Mouse (Mus musculus) heart, embryonic 16.5 days (tissue): ENCODE measurements around the gene Lexm. TPM values are rescaled to one million over a fixed set of nuclear protein-coding genes. Genes with fewer than 3 reads are reported as not detected.
A peak's percentile ranks its signal among the peaks of the same experiment; 100 is the strongest.

Source experiments
- ATAC-seq: fragments of 200-750 bp; cut with Nextera tagmentation; replicated peaks from 2 replicates; pipeline ENCODE4 v1.8.0; 2017; ENCODE audit warnings: moderate number of reproducible peaks; ENCODE audit not compliant: insufficient read depth, low FRiP score; ENCODE audit errors: extremely low read depth
- H3K27ac ChIP-seq: fragments of 300-500 bp; sonication (generic); 2 replicates; pipeline ENCODE4 v1.5.1; 2014; ENCODE audit warnings: mild to moderate bottlenecking, low read length, control low read depth, moderate library complexity
- H3K27me3 ChIP-seq: fragments of 300-500 bp; sonication (generic); 2 replicates; pipeline ENCODE4 v1.6.1; 2014; ENCODE audit warnings: low read length, mixed read lengths; ENCODE audit not compliant: control insufficient read depth, insufficient read depth
- H3K36me3 ChIP-seq: fragments of 300-500 bp; sonication (generic); 2 replicates; pipeline ENCODE4 v1.6.1; 2014; ENCODE audit not compliant: control insufficient read depth, insufficient read depth
- H3K4me1 ChIP-seq: fragments of 300-500 bp; sonication (generic); 2 replicates; pipeline ENCODE4 v1.6.1; 2014; ENCODE audit warnings: low read length, mixed read lengths; ENCODE audit not compliant: control insufficient read depth, insufficient read depth
- H3K4me2 ChIP-seq: fragments of 300-500 bp; sonication (generic); 2 replicates; pipeline ENCODE4 v1.6.1; 2014; ENCODE audit warnings: low read depth, mild to moderate bottlenecking, control low read depth, low read length
- H3K4me3 ChIP-seq: fragments of 300-500 bp; sonication (generic); 2 replicates; pipeline ENCODE4 v1.5.1; 2014; ENCODE audit warnings: mild to moderate bottlenecking, control low read depth, low read length
- H3K9ac ChIP-seq: fragments of 300-500 bp; sonication (generic); 2 replicates; pipeline ENCODE4 v1.6.1; 2014; ENCODE audit warnings: low read length, control low read depth
- H3K9me3 ChIP-seq: fragments of 300-500 bp; sonication (generic); replicated peaks from 2 replicates; pipeline ENCODE4 v1.6.1; 2016; ENCODE audit warnings: low read length; ENCODE audit not compliant: control insufficient read depth
- WGBS: fragments of 180-500 bp; shearing (Covaris S2); extraction: QIAGEN DNeasy Blood & Tissue Kit; methylation state at CpG from one replicate; pipeline ENCODE4 v1.1.7; 2014; 5-methylcytosine and 5-hydroxymethylcytosine counted together
- polyA plus RNA-seq: library from polyadenylated mRNA; unstranded; fragments of >200 nt; fragmentation: Nextera tagmentation; extraction: Ambion mirVana; gene quantifications from 2 replicates; pipeline ENCODE4 v1.2.1, GENCODE M21; 2015

Gene Lexm
- polyA plus RNA-seq, 1 experiment from 2014 or later = not detected

GRCm38 (mm10) chr4:106582428-106583153 is 34.5 kb downstream of the Lexm start:
- Histone ChIP-seq H3K9me3 (no peaks in the 10 kb centered on the region), H3K27ac (peak overlapping the region; percentile 36; the same call in 1 of the 2 replicates), H3K4me2 (no peak overlapping the region), H3K36me3 (peaks cover 18% of the 10 kb centered on the region), H3K27me3 (no peaks in the 10 kb centered on the region), H3K9ac (no peak overlapping the region), H3K4me1 (peaks cover 24% of the 10 kb centered on the region), H3K4me3 (no peak overlapping the region)
- no peak for ATAC-seq
- WGBS = 59% methylated on average over 12 of the region's 12 CpGs

- Histone ChIP-seq H3K4me3 (peak overlapping the region; percentile 5; the same call in 1 of the 2 replicates), H3K36me3 (peaks cover 12% of the 10 kb centered on the region), H3K27me3 (no peaks in the 10 kb centered on the region), H3K4me2 (peak overlapping the region; percentile 50), H3K4me1 (peaks cover 24% of the 10 kb centered on the region), H3K9ac (no peak overlapping the region), H3K27ac (peak overlapping the region; percentile 64; the same call in 1 of the 2 replicates), H3K9me3 (no peaks in the 10 kb centered on the region)
- peak; percentile 12 for ATAC-seq
- WGBS = 38% methylated on average over 15 of the region's 15 CpGs
Measured at GRCm38 (mm10) chr4:106581865-106582204, 35.2 kb downstream of the Lexm start.

- Histone ChIP-seq H3K4me1 (peaks cover 24% of the 10 kb centered on the region), H3K4me2 (peak overlapping the region; percentile 50), H3K27me3 (no peaks in the 10 kb centered on the region), H3K9ac (no peak overlapping the region), H3K4me3 (peak overlapping the region; percentile 5; the same call in 1 of the 2 replicates), H3K36me3 (peaks cover 8% of the 10 kb centered on the region; the same call in 1 of the 2 replicates), H3K9me3 (no peaks in the 10 kb centered on the region), H3K27ac (peak overlapping the region; percentile 64)
- WGBS = 38% methylated on average over 14 of the region's 14 CpGs
- ATAC-seq = peak; percentile 66
Measured at GRCm38 (mm10) chr4:106581176-106581864, 35.7 kb downstream of the Lexm start.

GRCm38 (mm10) chr4:106577511-106577910 is 39.5 kb downstream of the Lexm start:
- Histone ChIP-seq H3K4me2 (no peak overlapping the region), H3K9ac (no peak overlapping the region), H3K9me3 (no peaks in the 10 kb centered on the region), H3K36me3 (peaks cover 10% of the 10 kb centered on the region), H3K4me1 (peaks cover 27% of the 10 kb centered on the region), H3K27ac (no peak overlapping the region), H3K27me3 (no peaks in the 10 kb centered on the region), H3K4me3 (no peak overlapping the region)
- no peak for ATAC-seq
- WGBS = 77% methylated on average over 7 of the region's 7 CpGs

- H3K36me3 ChIP-seq = peaks cover 14% of the 10 kb centered on the region
- peaks cover 4% of the 10 kb centered on the region; the same call in 1 of the 2 replicates for H3K4me1 ChIP-seq
- no peaks in the 10 kb centered on the region for H3K27me3 ChIP-seq
- H3K9ac ChIP-seq = no peak overlapping the region
- no peak for ATAC-seq
- no peak overlapping the region for H3K4me2 ChIP-seq
- no peak overlapping the region for H3K27ac ChIP-seq
- 61% methylated on average over 8 of the region's 8 CpGs for WGBS
- no peak overlapping the region for H3K4me3 ChIP-seq
- H3K9me3 ChIP-seq = no peaks in the 10 kb centered on the region
Measured at GRCm38 (mm10) chr4:106575022-106575421, 42.0 kb downstream of the Lexm start.

- Histone ChIP-seq H3K9ac (no peak overlapping the region), H3K4me3 (no peak overlapping the region), H3K9me3 (no peaks in the 10 kb centered on the region), H3K4me2 (no peak overlapping the region), H3K4me1 (peaks cover 4% of the 10 kb centered on the region; the same call in 1 of the 2 replicates), H3K27me3 (no peaks in the 10 kb centered on the region), H3K36me3 (peaks cover 17% of the 10 kb centered on the region), H3K27ac (no peak overlapping the region)
- 81% methylated on average over 11 of the region's 11 CpGs for WGBS
- no peak for ATAC-seq
Measured at GRCm38 (mm10) chr4:106571081-106571724, 45.8 kb downstream of the Lexm start.

GRCm38 (mm10) chr4:106569680-106570079 is 47.4 kb downstream of the Lexm start:
- no peak overlapping the region for H3K4me3 ChIP-seq
- no peaks in the 10 kb centered on the region; the same call in 1 of the 2 replicates for H3K4me1 ChIP-seq
- H3K36me3 ChIP-seq = peaks cover 20% of the 10 kb centered on the region
- ATAC-seq = no peak
- 91% methylated on average over 4 of the region's 4 CpGs for WGBS
- H3K27me3 ChIP-seq = no peaks in the 10 kb centered on the region
- no peaks in the 10 kb centered on the region for H3K9me3 ChIP-seq
- no peak overlapping the region for H3K27ac ChIP-seq
- H3K4me2 ChIP-seq = no peak overlapping the region
- no peak overlapping the region for H3K9ac ChIP-seq

GRCm38 (mm10) chr4:106564161-106564560 is 52.9 kb downstream of the Lexm start:
- no peak overlapping the region for H3K27ac ChIP-seq
- H3K4me2 ChIP-seq = no peak overlapping the region
- H3K4me3 ChIP-seq = no peak overlapping the region
- no peaks in the 10 kb centered on the region for H3K27me3 ChIP-seq
- 85% methylated on average over 11 of the region's 11 CpGs for WGBS
- no peak for ATAC-seq
- peaks cover 12% of the 10 kb centered on the region; the same call in 1 of the 2 replicates for H3K36me3 ChIP-seq
- peaks cover 20% of the 10 kb centered on the region for H3K4me1 ChIP-seq
- no peaks in the 10 kb centered on the region for H3K9me3 ChIP-seq
- no peak overlapping the region for H3K9ac ChIP-seq
